Mouse (Mus musculus): ENCODE data around the gene Vmn2r53. TPM values are rescaled to one million over a fixed set of nuclear protein-coding genes. Genes with fewer than 3 reads are reported as not detected.
"Not testable (repeated sequence)": the region's sequence is repeated elsewhere in the genome, so short reads cannot be mapped to it uniquely, and the experiment has no call there.

Vmn2r53 gene
- 0.03 TPM in 1 of 2 replicates, not detected in the other for polyA plus RNA-seq (2015; fragmentation: Nextera tagmentation; extraction: Ambion mirVana)

- H3K27me3 ChIP-seq: no peaks in the 10 kb centered on the region
- no peak within 1 kb of the TSS for H3K9ac ChIP-seq
- H3K4me3 ChIP-seq (replicated peaks): no peak within 1 kb of the TSS
- H3K4me2 ChIP-seq (replicated peaks): no peak within 1 kb of the TSS
- no peaks in the 10 kb centered on the region for H3K4me1 ChIP-seq
- no peak for ATAC-seq (ENCODE audit: insufficient number of reproducible peaks, low FRiP score, low TSS enrichment, low read depth)
- no peak within 1 kb of the TSS for H3K27ac ChIP-seq (replicated peaks)
- no peaks in the 10 kb centered on the region for H3K9me3 ChIP-seq (replicated peaks)
- no peaks in the 10 kb centered on the region for H3K36me3 ChIP-seq
Observed at GRCm38 (mm10) chr7:12608688-12609087, at the start of gene Vmn2r53. Vmn2r53 (minus strand) TSS chr7:12608788.

DNA sequence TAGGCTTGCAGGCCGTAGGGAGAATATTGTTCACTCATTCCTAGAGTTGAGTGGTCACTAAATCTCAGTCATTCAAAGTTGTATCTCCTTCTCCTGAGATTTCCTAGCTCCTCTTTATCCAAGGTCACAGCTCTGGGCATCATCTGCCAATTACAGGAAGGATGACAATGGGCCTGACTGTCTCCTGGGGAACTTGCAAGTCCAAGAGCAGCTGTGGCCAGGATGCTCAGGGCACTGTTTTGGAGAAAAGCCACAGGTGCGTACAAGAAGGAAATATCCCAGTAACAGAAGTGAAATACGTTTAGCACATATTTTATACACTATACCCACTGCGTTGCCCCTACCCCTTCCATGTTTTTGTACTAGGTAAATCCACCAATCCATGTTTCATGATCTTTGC lies 31.6 kb upstream of the Vmn2r53 start, which contains the start of gene Vmn2r54:
Vmn2r54 (minus strand) TSS at position 101 of the 400 bp plus-strand sequence.
- 75% methylated on average over 3 of the region's 4 CpGs for WGBS
- H3K36me3 ChIP-seq; H3K27ac ChIP-seq (replicated peaks); H3K4me3 ChIP-seq (replicated peaks); H3K4me1 ChIP-seq; H3K9me3 ChIP-seq (replicated peaks); ATAC-seq (ENCODE audit: insufficient number of reproducible peaks, low FRiP score, low TSS enrichment, low read depth); H3K27me3 ChIP-seq; H3K4me2 ChIP-seq (replicated peaks); H3K9ac ChIP-seq: not testable (repeated sequence)

Other genes with a start within 250 kb of the Vmn2r53 start
- 0.07 TPM in 1 of 2 replicates, not detected in the other for gene Vmn1r84, start 239.5 kb downstream of the Vmn2r53 start, polyA plus RNA-seq (2015; fragmentation: Nextera tagmentation; extraction: Ambion mirVana)
- 5.1 and 5.2 TPM in 2 replicates for gene Zfp551, start 186.0 kb downstream of the Vmn2r53 start, polyA plus RNA-seq (2015; fragmentation: Nextera tagmentation; extraction: Ambion mirVana)
- gene Zfp606, start 130.5 kb downstream of the Vmn2r53 start, polyA plus RNA-seq (2015; fragmentation: Nextera tagmentation; extraction: Ambion mirVana): 18.2 and 18.6 TPM in 2 replicates
- not detected in 2 replicates for gene 2900092C05Rik, start 96.3 kb downstream of the Vmn2r53 start, polyA plus RNA-seq (2015; fragmentation: Nextera tagmentation; extraction: Ambion mirVana)
- gene Vmn2r54, start 31.5 kb upstream of the Vmn2r53 start, polyA plus RNA-seq (2015; fragmentation: Nextera tagmentation; extraction: Ambion mirVana): not detected in 2 replicates
- not detected in 2 replicates for gene Vmn2r55, start 76.2 kb upstream of the Vmn2r53 start, polyA plus RNA-seq (2015; fragmentation: Nextera tagmentation; extraction: Ambion mirVana)
- not detected in 2 replicates for gene Vmn2r56, start 126.2 kb upstream of the Vmn2r53 start, polyA plus RNA-seq (2015; fragmentation: Nextera tagmentation; extraction: Ambion mirVana)
- gene Zscan18, start 194.8 kb upstream of the Vmn2r53 start, polyA plus RNA-seq (2015; fragmentation: Nextera tagmentation; extraction: Ambion mirVana): 8.8 and 10.4 TPM in 2 replicates
- 14.7 and 15.5 TPM in 2 replicates for gene Zfp329, start 210.1 kb upstream of the Vmn2r53 start, polyA plus RNA-seq (2015; fragmentation: Nextera tagmentation; extraction: Ambion mirVana)
- gene Zfp110, start 226.0 kb upstream of the Vmn2r53 start, polyA plus RNA-seq (2015; fragmentation: Nextera tagmentation; extraction: Ambion mirVana): 36.6 and 39.7 TPM in 2 replicates

Measured in embryonic facial prominence, embryonic 15.5 days (tissue).